Mouse (Mus musculus): ENCODE data around the gene Acyp2.

GRCm38 (mm10) chr11:30578931-30579330 is 70.5 kb downstream of the Acyp2 start:
- no peak for TF ChIP-seq CTCF (IDR thresholded peaks at IDR 0.05)
- no peak for TF ChIP-seq POLR2A (IDR thresholded peaks at IDR 0.05; ENCODE audit: insufficient read depth, low read depth, low read length)
- TF ChIP-seq EP300 (IDR thresholded peaks at IDR 0.05; ENCODE audit: insufficient read depth, low read depth, low read length), result no peak

Measured in heart, adult 2 months (tissue).